Mouse (Mus musculus) hindbrain, postnatal 0 days (tissue): ENCODE measurements at regions not wholly inside any gene's neighbourhood (a gene's known extent, or its start where the extent isn't known, plus 50 kb on each side); places are given as distances from the start of the nearest gene placed in this dataset.
A peak's percentile ranks its signal among the peaks of the same experiment; 100 is the strongest.

Experiments
- ATAC-seq: fragments of 200-750 bp; cut with Nextera tagmentation; 2 replicates; pipeline ENCODE4 v1.8.0; 2017; ENCODE audit warnings: mild to moderate bottlenecking, moderate TSS enrichment, moderate library complexity
- DNase-seq: peaks from one replicate; pipeline ENCODE4 v3.0.0-alpha.2; 2015; ENCODE audit warnings: low spot score
- H3K27ac ChIP-seq: fragments of 300-500 bp; sonication (generic); 2 replicates; pipeline ENCODE4 v1.5.1; 2014; ENCODE audit warnings: mild to moderate bottlenecking
- H3K27me3 ChIP-seq: fragments of 300-500 bp; sonication (generic); 2 replicates; pipeline ENCODE4 v1.6.1; 2014; ENCODE audit warnings: low read length, mixed read lengths; ENCODE audit not compliant: insufficient read depth
- H3K36me3 ChIP-seq: fragments of 300-500 bp; sonication (generic); 2 replicates; pipeline ENCODE4 v1.6.1; 2014; ENCODE audit warnings: low read length, mixed read lengths; ENCODE audit not compliant: insufficient read depth
- H3K4me1 ChIP-seq: fragments of 300-500 bp; sonication (generic); 2 replicates; pipeline ENCODE4 v1.6.1; 2014; ENCODE audit warnings: antibody characterized with exemption, low read length, mixed read lengths; ENCODE audit not compliant: insufficient read depth
- H3K4me2 ChIP-seq: fragments of 300-500 bp; sonication (generic); 2 replicates; pipeline ENCODE4 v1.6.1; 2014; ENCODE audit warnings: low read depth, mild to moderate bottlenecking, low read length, moderate library complexity, mixed read lengths
- H3K4me3 ChIP-seq: fragments of 300-500 bp; sonication (generic); 2 replicates; pipeline ENCODE4 v1.5.1; 2014; ENCODE audit warnings: low read length
- H3K9ac ChIP-seq: fragments of 300-500 bp; sonication (generic); replicated peaks from 2 replicates; pipeline ENCODE4 v1.6.1; 2014; ENCODE audit warnings: mild to moderate bottlenecking, low read length, moderate library complexity, mixed read lengths
- H3K9me3 ChIP-seq: fragments of 300-500 bp; sonication (generic); 2 replicates; pipeline ENCODE4 v1.6.1; 2016; ENCODE audit warnings: low read length, mixed read lengths
- CTCF ChIP-seq: IDR thresholded peaks from 2 replicates; pipeline ENCODE4 v1.5.1; 2016; ENCODE audit warnings: antibody characterized with exemption, control low read depth, low read depth
- WGBS: fragments of 180-500 bp; shearing (Covaris S2); extraction: QIAGEN DNeasy Blood & Tissue Kit; methylation state at CpG from one replicate; pipeline ENCODE4 v1.1.7; 2014; 5-methylcytosine and 5-hydroxymethylcytosine counted together

DNA sequence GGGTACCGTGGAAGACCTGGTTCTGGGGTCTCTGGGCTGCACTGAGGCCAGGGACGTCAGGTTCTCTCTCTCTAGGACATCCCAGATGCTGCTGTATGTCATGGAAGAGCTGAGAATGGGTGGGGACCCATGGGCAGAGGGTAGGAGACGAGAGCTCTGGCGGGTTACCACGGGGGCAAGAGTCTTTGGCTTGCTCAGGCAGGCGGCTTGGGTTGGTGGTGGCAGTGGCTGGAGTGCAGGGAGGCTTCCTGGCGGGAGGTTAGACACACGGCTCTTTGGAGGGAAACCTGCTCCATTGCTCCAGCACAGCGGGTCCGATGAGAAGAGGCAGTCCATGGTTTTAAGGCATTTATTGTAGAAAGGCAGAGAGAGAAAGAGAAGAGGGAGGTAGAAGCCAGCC is 138.9 kb downstream of the Tmem17 start:
- WGBS = 93% methylated on average over 10 of the region's 10 CpGs
- no peak for TF ChIP-seq CTCF
- ATAC-seq (no peak), DNase-seq (no peak)
- H3K27me3 ChIP-seq = no peaks in the 10 kb centered on the region
- no peak overlapping the region for H3K4me3 ChIP-seq
- H3K4me2 ChIP-seq = no peak overlapping the region
- H3K9ac ChIP-seq = no peak overlapping the region
- no peaks in the 10 kb centered on the region for H3K9me3 ChIP-seq
- H3K36me3 ChIP-seq = no peaks in the 10 kb centered on the region
- no peaks in the 10 kb centered on the region for H3K4me1 ChIP-seq
- no peak overlapping the region for H3K27ac ChIP-seq

DNA sequence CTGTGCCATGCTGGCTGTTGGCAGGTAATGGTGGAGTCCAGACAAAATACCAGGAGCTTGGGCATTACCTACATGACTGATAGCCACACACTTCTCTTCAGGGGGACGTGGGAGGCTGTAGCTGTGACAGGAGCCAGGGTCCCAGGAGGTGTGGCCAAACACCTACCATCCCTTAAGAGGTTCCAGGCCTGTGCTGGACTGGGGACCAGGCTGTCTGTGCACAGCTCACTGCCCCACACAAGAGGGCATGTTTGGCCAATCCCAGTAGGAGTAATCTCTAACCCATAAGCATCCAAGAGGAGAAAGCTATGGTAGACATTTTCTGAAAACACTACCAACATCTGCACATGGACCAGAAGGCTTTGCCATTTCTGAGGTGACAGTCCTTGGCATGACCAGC is 139.4 kb downstream of the Tmem17 start:
- H3K27me3 ChIP-seq = no peaks in the 10 kb centered on the region
- H3K4me1 ChIP-seq = no peaks in the 10 kb centered on the region
- H3K9ac ChIP-seq = no peak overlapping the region
- no peak overlapping the region for H3K4me2 ChIP-seq
- TF ChIP-seq CTCF = no peak
- H3K36me3 ChIP-seq = no peaks in the 10 kb centered on the region
- ATAC-seq (no peak), DNase-seq (no peak)
- no peak overlapping the region for H3K27ac ChIP-seq
- H3K9me3 ChIP-seq = no peaks in the 10 kb centered on the region
- no peak overlapping the region for H3K4me3 ChIP-seq
- 100% methylated on average over 1 of the region's 1 CpGs for WGBS

DNA sequence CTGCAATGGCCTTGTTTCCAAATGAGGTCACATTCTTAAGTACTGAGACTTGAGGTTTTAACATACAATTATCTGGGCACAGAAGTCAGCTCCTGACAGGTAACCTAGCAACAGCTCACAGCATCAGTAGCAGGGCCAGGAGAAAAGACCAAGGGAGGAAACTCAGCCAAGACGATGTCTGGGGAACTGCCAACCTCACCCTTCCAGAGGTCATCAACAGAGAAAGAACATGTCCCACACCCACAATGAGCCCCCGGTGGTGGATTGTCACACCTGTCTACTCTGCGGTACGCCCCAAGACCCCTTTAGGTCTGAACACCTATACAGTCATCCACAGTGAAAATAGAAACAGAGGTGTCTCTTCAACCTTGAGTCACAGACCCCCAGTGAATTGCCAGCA is 140.0 kb downstream of the Tmem17 start:
- no peak for TF ChIP-seq CTCF
- Histone ChIP-seq H3K36me3 (no peaks in the 10 kb centered on the region), H3K4me1 (no peaks in the 10 kb centered on the region), H3K27me3 (no peaks in the 10 kb centered on the region), H3K9ac (no peak overlapping the region), H3K4me2 (no peak overlapping the region), H3K27ac (no peak overlapping the region), H3K4me3 (no peak overlapping the region), H3K9me3 (no peaks in the 10 kb centered on the region)
- ATAC-seq = peak; percentile 64
- peak; percentile 34 for DNase-seq
- WGBS = 58% methylated on average over 4 of the region's 4 CpGs

DNA sequence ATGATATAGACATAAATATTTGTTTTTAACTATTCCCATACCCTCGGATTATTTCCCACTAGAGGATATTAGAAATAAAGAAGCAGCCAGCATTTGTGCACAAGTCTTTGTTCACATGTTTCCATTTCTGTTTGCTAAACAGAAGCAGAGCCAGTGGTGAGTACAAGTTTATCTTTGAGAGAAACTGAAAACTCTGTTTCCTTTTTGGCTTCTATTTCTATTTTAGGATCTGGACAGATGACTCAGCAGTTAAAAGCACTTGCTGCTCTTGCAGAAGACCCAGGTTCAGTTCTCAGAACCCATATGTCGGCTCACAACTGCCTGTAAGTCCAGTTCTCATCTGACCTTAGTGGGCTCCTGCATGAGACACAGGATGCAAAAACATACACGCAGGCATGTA is 141.0 kb downstream of the Tmem17 start:
- Histone ChIP-seq H3K27me3 (no peaks in the 10 kb centered on the region), H3K36me3 (no peaks in the 10 kb centered on the region), H3K9me3 (no peaks in the 10 kb centered on the region), H3K9ac (no peak overlapping the region), H3K4me2 (no peak overlapping the region), H3K4me1 (no peaks in the 10 kb centered on the region), H3K4me3 (no peak overlapping the region), H3K27ac (no peak overlapping the region)
- TF ChIP-seq CTCF = no peak
- DNase-seq = no peak
- 79% methylated on average over 3 of the region's 3 CpGs for WGBS
- no peak for ATAC-seq

DNA sequence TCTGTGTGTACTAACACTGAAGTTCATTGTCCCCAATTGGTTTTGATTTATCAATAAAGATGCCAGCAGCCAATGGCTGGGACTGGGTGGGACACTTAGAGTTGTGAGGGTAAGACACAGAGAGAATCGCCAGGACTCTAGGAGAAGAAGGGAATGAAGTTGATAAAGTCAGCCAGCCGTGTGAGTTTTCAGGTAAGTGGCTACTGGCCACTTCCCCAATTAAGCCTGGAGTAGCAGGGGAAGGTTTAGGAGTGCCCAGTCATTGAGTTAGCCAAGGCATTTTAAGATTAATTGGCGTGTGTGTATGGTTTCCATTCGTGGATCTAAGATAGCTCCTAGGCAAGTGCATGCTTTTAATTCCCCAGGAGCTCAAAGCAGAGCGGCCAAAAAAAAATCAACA is 141.5 kb downstream of the Tmem17 start:
- Histone ChIP-seq H3K27me3 (no peaks in the 10 kb centered on the region), H3K36me3 (no peaks in the 10 kb centered on the region), H3K4me1 (no peaks in the 10 kb centered on the region), H3K9ac (no peak overlapping the region), H3K4me2 (no peak overlapping the region), H3K27ac (no peak overlapping the region), H3K4me3 (no peak overlapping the region), H3K9me3 (no peaks in the 10 kb centered on the region)
- WGBS = 87% methylated on average over 5 of the region's 5 CpGs
- ATAC-seq (no peak), DNase-seq (no peak)
- TF ChIP-seq CTCF = no peak

DNA sequence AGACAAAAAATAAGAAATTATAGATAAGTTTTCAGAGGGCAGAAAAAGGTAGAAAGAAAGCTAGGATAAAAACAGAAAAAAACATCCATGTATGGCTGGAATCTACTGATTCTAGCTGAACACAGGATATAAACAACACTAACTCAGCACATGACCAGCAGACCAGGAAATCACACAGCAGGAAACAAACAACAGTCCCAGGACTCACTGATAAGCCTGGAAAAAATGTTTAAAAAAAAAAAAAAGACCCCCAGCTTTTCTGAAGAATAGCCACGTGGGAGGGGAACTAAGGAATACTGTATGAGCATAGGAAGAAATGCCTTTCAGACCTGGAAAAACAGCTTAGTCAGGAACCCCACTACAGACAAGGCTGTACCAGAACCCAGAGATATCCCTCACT is 145.7 kb downstream of the Tmem17 start:
- Histone ChIP-seq H3K4me2 (no peak overlapping the region), H3K9me3 (no peaks in the 10 kb centered on the region), H3K27me3 (no peaks in the 10 kb centered on the region), H3K9ac (no peak overlapping the region), H3K4me3 (no peak overlapping the region), H3K27ac (no peak overlapping the region), H3K36me3 (no peaks in the 10 kb centered on the region), H3K4me1 (no peaks in the 10 kb centered on the region)
- WGBS = 34% methylated on average over 1 of the region's 1 CpGs
- no peak for TF ChIP-seq CTCF
- DNase-seq (no peak), ATAC-seq (no peak)

DNA sequence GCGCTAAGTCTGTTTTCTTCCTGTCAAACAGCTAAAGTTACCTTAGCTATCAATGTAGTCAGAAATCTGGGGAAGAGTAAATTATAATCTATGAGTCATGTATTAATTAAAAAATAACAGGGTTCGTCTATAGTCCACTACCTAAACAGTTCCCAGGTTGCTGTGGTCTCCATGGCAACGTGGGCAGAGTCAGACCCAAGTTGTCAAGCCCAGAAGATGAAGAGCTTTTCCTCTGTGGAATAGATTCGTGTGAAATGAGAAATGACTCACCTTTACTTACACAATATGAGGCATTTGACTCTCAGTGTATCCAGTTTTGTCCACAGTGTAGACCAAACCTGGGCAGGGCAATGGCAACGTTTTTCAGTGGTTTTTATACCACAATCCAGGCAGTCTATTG is 149.2 kb downstream of the Tmem17 start:
- H3K9me3 ChIP-seq = no peaks in the 10 kb centered on the region
- H3K4me3 ChIP-seq = no peak overlapping the region
- no peaks in the 10 kb centered on the region for H3K36me3 ChIP-seq
- ATAC-seq (peak; percentile 45; the same call in 1 of the 2 replicates), DNase-seq (peak; percentile 27)
- 48% methylated on average over 5 of the region's 5 CpGs for WGBS
- H3K4me1 ChIP-seq = no peaks in the 10 kb centered on the region
- H3K9ac ChIP-seq = no peak overlapping the region
- no peak overlapping the region for H3K4me2 ChIP-seq
- no peaks in the 10 kb centered on the region for H3K27me3 ChIP-seq
- no peak for TF ChIP-seq CTCF
- H3K27ac ChIP-seq = no peak overlapping the region
